Mouse (Mus musculus): Measurements from ENCODE around the gene Fam221a. TPM values are rescaled to one million over a fixed set of nuclear protein-coding genes. Genes with fewer than 3 reads are reported as not detected.

Gene Fam221a
- polyA plus RNA-seq, 1 experiment from 2014 or later = 3.5 TPM

DNA sequence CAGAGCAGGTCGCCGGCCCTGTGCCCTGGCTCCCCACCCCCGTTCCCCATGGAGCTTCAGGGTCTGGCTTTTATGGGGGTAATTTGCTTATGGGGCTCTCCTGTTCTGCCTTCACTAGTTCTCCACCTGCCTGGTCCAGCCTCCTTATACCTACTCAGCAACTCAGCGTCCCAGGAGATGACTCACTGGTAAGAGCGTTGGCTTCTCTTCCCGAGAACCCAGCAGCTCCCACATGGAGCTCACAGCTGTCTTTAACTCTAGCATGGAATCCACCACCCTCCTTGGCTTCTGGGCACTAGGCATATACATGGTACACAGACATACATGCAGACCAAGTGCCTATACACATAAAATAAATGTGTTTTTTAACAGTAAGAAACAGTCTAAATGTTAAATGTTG is 28.4 kb upstream of the Fam221a start:
- Histone ChIP-seq H3K36me3 (replicated peaks) (no peaks in the 10 kb centered on the region), H3K4me1 (peaks cover 16% of the 10 kb centered on the region), H3K9me3 (no peaks in the 10 kb centered on the region), H3K27ac (peak overlapping the region; percentile 56; the same call in 1 of the 2 replicates), H3K4me3 (peak overlapping the region; percentile 23), H3K27me3 (ENCODE audit: poor library complexity, severe bottlenecking) (no peaks in the 10 kb centered on the region)
- 46% methylated on average over 6 of the region's 6 CpGs for WGBS
- no peak for DNase-seq (ENCODE audit: extremely low spot score, low spot score)

DNA sequence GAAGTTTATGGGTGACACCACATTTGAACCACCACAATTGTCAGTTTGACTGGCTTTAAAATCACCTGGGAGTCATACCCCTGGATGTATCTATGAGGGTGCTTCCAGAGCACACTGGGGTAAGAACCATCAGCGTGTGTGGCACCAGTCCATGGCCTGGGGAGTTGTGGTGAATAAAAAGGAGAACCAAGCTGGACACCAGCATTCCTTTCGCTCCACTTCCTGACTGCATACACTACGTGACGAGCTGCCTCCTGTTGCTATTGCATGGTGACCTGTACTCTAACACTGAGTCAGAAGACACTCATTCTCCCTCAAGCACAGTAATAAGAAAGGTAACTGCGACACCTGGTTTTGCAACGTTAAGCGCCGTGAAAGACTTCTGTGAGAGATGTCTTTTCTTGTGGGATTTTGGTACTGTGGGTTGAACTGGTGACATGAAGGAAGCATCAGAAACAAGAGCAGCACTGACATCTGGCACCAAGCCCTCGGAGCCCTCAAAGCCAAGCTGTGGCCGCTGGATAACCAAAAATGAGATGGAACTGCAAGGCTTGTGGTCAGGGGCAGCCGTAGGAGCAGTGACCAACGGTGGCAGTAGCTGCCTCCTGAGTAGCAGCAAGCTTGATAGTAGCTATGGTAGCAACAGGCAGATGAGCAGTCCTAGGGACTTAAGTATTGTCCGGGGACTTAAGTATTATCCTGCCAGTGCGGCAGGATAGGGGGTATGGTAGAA is 23.6 kb upstream of the Fam221a start:
- WGBS = 83% methylated on average over 14 of the region's 14 CpGs
- no peaks in the 10 kb centered on the region for H3K27me3 ChIP-seq (ENCODE audit: poor library complexity, severe bottlenecking)
- no peaks in the 10 kb centered on the region for H3K9me3 ChIP-seq
- H3K27ac ChIP-seq = no peak overlapping the region
- no peak overlapping the region for H3K4me3 ChIP-seq
- peaks cover 3% of the 10 kb centered on the region for H3K4me1 ChIP-seq
- DNase-seq (ENCODE audit: extremely low spot score, low spot score) = no peak
- no peaks in the 10 kb centered on the region for H3K36me3 ChIP-seq (replicated peaks)

DNA sequence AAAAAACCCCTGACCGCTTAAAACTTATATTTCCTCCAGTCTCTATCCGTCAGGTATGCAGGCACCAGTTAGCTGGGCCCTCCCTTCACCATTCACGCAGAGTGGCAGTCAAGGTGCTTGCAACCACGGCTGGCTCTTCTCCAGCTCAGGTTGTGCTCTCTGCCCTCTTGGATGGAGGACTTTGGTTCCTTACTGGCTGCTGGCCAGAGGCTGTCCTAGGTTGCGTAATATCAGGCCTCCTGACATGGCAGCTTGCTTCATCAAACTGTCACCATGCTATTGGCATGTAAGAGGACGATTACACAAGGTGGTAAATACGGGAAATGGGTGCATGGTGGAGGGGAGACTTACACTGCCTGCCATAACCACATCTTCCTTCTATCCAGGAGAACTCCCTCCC is 17.7 kb upstream of the Fam221a start:
- H3K36me3 ChIP-seq (replicated peaks) = no peaks in the 10 kb centered on the region
- H3K27ac ChIP-seq = no peak overlapping the region
- 93% methylated on average over 7 of the region's 7 CpGs for WGBS
- no peak overlapping the region for H3K4me3 ChIP-seq
- no peaks in the 10 kb centered on the region for H3K9me3 ChIP-seq
- H3K27me3 ChIP-seq (ENCODE audit: poor library complexity, severe bottlenecking) = no peaks in the 10 kb centered on the region
- no peaks in the 10 kb centered on the region for H3K4me1 ChIP-seq
- DNase-seq (ENCODE audit: extremely low spot score, low spot score) = no peak

DNA sequence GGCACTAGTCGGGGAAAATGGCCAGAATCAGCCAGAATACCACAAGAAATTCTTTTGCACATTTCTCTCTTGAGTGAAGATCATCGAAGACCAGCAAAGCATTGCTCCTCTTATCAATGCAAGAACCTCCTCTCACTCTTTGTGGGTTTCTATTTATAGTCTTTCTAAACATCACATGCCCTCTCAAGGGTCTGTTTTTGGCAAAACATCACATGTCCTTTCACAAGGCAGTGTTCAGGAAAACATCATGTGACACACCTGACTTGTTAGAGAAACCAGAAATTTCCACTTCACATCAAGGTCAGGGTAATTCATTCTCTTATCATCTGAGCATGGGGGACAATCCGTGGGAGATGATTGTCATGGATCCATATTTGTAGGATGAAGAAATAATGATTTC is 12.9 kb upstream of the Fam221a start:
- Histone ChIP-seq H3K4me1 (no peaks in the 10 kb centered on the region), H3K36me3 (replicated peaks) (no peaks in the 10 kb centered on the region), H3K27me3 (ENCODE audit: poor library complexity, severe bottlenecking) (no peaks in the 10 kb centered on the region), H3K9me3 (no peaks in the 10 kb centered on the region), H3K4me3 (no peak overlapping the region), H3K27ac (no peak overlapping the region)
- 90% methylated on average over 3 of the region's 3 CpGs for WGBS
- no peak for DNase-seq (ENCODE audit: extremely low spot score, low spot score)

DNA sequence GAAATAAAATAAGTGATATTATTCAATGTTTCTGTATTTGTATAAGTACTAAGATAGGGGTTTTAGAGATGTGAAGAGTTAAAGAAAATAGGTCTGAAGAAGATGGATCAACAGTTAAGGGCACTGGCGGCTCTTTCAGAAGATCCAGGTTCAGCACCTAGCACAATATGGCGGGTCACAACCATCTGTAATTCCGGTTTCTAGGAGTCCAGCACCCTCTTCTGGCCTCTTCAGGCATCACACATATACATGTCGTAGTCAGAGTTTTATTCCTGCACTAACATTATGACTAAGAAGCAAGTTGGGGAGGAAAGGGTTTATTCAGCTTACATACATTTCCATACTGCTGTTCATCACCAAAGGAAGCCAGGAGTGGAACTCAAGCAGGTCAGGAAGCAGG is 12.4 kb upstream of the Fam221a start:
- 66% methylated on average over 4 of the region's 4 CpGs for WGBS
- no peaks in the 10 kb centered on the region for H3K27me3 ChIP-seq (ENCODE audit: poor library complexity, severe bottlenecking)
- H3K9me3 ChIP-seq = no peaks in the 10 kb centered on the region

DNA sequence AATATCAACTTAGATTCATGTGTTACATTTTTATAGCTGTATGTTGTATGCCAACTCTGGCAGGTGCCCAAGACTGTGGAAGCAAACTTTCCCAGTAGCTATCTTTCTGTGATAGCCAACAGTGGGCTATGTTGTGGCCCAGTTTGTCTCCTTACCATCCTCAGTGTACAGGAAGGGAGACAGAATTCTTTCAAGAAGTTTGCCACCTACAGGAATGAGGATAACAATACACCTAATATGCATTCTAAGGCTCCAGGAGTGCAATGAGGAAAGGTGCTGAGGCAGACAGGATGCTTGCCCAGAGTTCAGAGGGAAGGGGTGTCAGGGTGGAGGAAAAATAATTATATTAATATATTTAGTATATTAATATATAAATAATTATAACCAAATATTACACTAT is 7.1 kb upstream of the Fam221a start:
- Histone ChIP-seq H3K9me3 (no peaks in the 10 kb centered on the region), H3K4me3 (no peak overlapping the region), H3K36me3 (replicated peaks) (no peaks in the 10 kb centered on the region), H3K27ac (no peak overlapping the region), H3K4me1 (no peaks in the 10 kb centered on the region), H3K27me3 (ENCODE audit: poor library complexity, severe bottlenecking) (no peaks in the 10 kb centered on the region)
- DNase-seq (ENCODE audit: extremely low spot score, low spot score) = no peak

More for the DNA sequence above, 12.4 kb upstream of the Fam221a start:
- Histone ChIP-seq H3K4me3 (no peak overlapping the region), H3K36me3 (replicated peaks) (no peaks in the 10 kb centered on the region), H3K4me1 (no peaks in the 10 kb centered on the region), H3K27ac (no peak overlapping the region)
- no peak for DNase-seq (ENCODE audit: extremely low spot score, low spot score)

DNA sequence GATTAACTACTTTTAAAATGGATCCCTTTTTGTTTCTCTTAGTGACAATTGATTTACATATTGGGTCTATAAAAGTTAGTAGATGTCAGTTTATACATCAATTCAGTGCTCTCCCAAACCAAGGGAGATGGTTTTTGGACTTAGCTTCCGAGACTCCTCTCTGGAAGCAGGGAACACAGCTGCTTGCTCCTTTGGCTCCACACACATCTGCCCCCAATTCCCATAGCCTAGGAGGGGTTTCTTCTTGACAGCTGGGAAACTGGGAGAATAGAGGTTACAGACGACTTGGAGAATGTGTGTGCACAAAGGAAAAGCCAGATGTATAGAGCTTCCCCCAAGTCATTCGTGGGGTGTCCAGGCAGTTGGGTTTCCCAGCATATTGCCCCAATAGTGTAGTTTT is 673 bp downstream of the Fam221a start:
- 50% methylated on average over 3 of the region's 3 CpGs for WGBS
- no peaks in the 10 kb centered on the region for H3K36me3 ChIP-seq (replicated peaks)

DNA sequence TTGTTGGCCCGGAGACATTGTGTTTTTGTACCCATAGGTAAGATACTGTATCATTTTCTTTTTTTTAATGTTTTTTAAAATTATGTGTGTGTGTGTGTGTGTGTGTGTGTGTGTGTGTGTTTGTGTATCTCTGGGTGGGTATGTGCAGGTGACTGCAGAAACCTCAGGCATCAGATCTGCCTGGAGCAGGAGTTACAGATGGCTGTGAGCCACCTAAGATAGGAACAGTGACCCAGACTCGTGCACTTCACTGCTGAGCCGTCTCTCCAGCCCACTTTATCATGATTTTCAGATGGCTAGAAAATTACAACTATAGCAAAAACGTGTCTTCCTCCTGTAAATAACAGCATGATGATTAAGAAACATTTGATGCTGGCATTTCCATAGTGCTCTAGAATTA is 5.2 kb downstream of the Fam221a start:
- H3K27me3 ChIP-seq (ENCODE audit: poor library complexity, severe bottlenecking) = peaks cover 8% of the 10 kb centered on the region
- no peak for DNase-seq (ENCODE audit: extremely low spot score, low spot score)
- H3K4me1 ChIP-seq = peaks cover 10% of the 10 kb centered on the region
- H3K4me3 ChIP-seq = no peak overlapping the region
- WGBS = 90% methylated on average over 4 of the region's 4 CpGs
- H3K36me3 ChIP-seq (replicated peaks) = no peaks in the 10 kb centered on the region
- no peaks in the 10 kb centered on the region for H3K9me3 ChIP-seq
- no peak overlapping the region for H3K27ac ChIP-seq

More for the DNA sequence above, 673 bp downstream of the Fam221a start:
- no peak for DNase-seq (ENCODE audit: extremely low spot score, low spot score)
- Histone ChIP-seq H3K4me3 (peak overlapping the region; percentile 61), H3K9me3 (no peaks in the 10 kb centered on the region), H3K27ac (peak overlapping the region; percentile 86), H3K4me1 (peaks cover 22% of the 10 kb centered on the region), H3K27me3 (ENCODE audit: poor library complexity, severe bottlenecking) (peaks cover 8% of the 10 kb centered on the region)

DNA sequence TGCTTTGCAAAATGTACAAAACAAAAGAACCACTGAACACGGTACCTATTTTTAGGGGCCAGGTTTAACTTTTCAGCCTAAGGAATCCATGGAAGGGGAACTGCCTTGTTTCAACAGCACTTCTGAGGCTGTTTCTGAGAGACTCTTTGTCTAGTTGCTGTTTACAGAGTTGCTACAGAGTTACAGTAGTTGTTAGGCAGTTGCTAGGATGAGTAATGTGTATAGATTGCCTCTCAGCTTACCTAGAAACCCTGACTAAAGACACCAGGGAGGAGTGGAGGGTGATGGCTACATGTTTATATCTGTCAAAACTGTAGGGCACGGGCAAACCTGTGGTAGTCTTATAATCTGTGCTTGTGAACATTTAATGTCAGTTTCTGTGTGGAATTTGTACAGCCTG is 6.4 kb downstream of the Fam221a start:
- Histone ChIP-seq H3K4me3 (no peak overlapping the region), H3K9me3 (no peaks in the 10 kb centered on the region)
- WGBS = 83% methylated on average over 2 of the region's 2 CpGs

DNA sequence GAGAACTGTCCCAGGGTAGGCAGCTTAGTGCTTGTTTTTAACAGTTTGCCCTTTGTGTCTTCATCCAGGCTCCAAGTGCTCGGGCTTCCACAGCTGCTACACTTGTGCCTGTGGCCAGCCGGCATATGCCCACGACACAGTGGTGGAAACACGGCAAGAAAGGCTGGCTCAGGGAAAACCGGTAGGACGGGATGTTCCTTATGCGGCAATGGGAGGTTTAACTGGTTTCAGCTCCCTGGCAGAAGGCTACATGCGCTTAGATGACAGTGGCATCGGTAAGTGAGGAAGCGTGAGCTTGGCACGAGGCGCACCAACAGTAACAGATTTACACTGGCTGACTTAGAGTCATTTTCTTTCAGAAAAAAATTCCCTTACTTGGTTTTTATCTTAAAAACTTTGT is 10.8 kb downstream of the Fam221a start:
- DNase-seq (ENCODE audit: extremely low spot score, low spot score) = no peak
- no peak overlapping the region for H3K27ac ChIP-seq
- 68% methylated on average over 12 of the region's 12 CpGs for WGBS

More for the DNA sequence above, 6.4 kb downstream of the Fam221a start:
- Histone ChIP-seq H3K36me3 (replicated peaks) (no peaks in the 10 kb centered on the region), H3K4me1 (peaks cover 6% of the 10 kb centered on the region), H3K27ac (no peak overlapping the region), H3K27me3 (ENCODE audit: poor library complexity, severe bottlenecking) (peaks cover under 1% of the 10 kb centered on the region; the same call in 1 of the 2 replicates)
- no peak for DNase-seq (ENCODE audit: extremely low spot score, low spot score)

DNA sequence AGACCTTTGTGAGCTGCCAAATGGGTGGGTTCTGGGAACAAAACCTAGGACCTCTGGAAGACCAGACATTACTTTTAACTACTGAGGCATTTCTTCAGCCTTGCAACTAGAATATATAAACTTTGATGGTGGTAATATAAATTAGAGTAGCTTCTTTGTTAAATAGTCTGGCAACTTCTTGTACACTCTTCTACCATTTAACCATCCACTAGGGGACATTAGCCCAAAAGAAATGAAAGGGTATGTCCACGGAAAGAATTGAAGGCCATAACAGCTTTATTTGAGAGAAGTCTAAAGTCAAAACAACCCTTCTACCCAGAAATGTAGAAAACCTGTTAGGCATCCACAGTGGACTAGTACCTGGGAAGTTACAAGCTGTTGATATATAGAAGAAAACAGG is 26.7 kb downstream of the Fam221a start:
- Histone ChIP-seq H3K27ac (no peak overlapping the region), H3K36me3 (replicated peaks) (no peaks in the 10 kb centered on the region), H3K27me3 (ENCODE audit: poor library complexity, severe bottlenecking) (no peaks in the 10 kb centered on the region), H3K4me1 (no peaks in the 10 kb centered on the region), H3K4me3 (no peak overlapping the region), H3K9me3 (peaks cover 7% of the 10 kb centered on the region)
- no peak for DNase-seq (ENCODE audit: extremely low spot score, low spot score)
- WGBS = 72% methylated on average over 1 of the region's 1 CpGs

More for the DNA sequence above, 10.8 kb downstream of the Fam221a start:
- Histone ChIP-seq H3K36me3 (replicated peaks) (peaks cover 4% of the 10 kb centered on the region), H3K27me3 (ENCODE audit: poor library complexity, severe bottlenecking) (no peaks in the 10 kb centered on the region), H3K4me1 (peaks cover 6% of the 10 kb centered on the region), H3K9me3 (no peaks in the 10 kb centered on the region), H3K4me3 (no peak overlapping the region)

DNA sequence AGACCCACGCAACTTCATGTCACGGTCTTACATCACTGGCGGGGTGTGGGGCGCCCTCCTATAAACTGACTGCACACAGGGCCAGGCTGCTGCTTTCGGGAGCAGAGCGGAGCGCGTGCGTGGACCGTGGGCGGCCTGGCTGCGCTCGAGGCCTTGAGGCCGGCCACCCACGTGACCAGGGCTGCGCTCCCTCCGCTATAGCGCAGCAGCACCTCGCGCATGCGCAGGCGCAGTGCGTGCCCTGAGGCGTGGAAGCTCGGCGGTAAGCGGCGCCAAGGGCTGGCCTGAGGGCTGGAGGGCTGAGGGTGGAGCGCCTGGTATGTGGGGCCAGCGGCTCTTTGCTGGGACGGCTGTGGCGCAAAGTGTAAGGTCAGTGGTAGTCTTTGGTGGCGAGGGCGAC is 27.8 kb downstream of the Fam221a start, which contains the start of gene Stk31:
Gene Stk31 (plus strand): TSS at position 289 of the 400 bp plus-strand sequence.
- DNase-seq (ENCODE audit: extremely low spot score, low spot score) = no peak
- no peaks in the 10 kb centered on the region for H3K4me1 ChIP-seq
- no peaks in the 10 kb centered on the region for H3K27me3 ChIP-seq (ENCODE audit: poor library complexity, severe bottlenecking)
- WGBS = 90% methylated on average over 34 of the region's 34 CpGs
- H3K27ac ChIP-seq = no peak within 1 kb of the TSS
- H3K9me3 ChIP-seq = peaks cover 7% of the 10 kb centered on the region
- no peaks in the 10 kb centered on the region for H3K36me3 ChIP-seq (replicated peaks)
- H3K4me3 ChIP-seq = no peak within 1 kb of the TSS

DNA sequence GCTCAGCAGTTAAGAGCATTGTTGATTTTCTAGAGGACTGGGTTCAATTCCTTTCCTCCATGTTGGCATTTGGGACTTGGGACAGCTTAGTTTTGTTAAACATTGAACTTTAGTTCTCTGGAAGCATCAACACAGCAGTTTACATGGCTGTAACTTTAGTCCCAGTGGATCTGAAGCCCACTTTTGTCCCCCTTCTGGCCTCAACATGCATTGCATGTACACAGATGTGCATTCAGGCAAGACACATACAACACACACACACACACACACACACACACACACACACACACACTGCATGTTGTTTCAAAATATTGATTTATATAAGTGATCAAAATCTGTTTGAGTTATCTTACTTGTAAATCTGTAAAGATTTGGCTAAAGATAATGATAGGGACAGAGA is 29.9 kb downstream of the Fam221a start:
- H3K27me3 ChIP-seq (ENCODE audit: poor library complexity, severe bottlenecking) = no peaks in the 10 kb centered on the region
- no peak overlapping the region for H3K27ac ChIP-seq
- peaks cover 7% of the 10 kb centered on the region for H3K9me3 ChIP-seq
- H3K4me1 ChIP-seq = no peaks in the 10 kb centered on the region
- no peak for DNase-seq (ENCODE audit: extremely low spot score, low spot score)
- no peak overlapping the region for H3K4me3 ChIP-seq
- H3K36me3 ChIP-seq (replicated peaks) = no peaks in the 10 kb centered on the region

DNA sequence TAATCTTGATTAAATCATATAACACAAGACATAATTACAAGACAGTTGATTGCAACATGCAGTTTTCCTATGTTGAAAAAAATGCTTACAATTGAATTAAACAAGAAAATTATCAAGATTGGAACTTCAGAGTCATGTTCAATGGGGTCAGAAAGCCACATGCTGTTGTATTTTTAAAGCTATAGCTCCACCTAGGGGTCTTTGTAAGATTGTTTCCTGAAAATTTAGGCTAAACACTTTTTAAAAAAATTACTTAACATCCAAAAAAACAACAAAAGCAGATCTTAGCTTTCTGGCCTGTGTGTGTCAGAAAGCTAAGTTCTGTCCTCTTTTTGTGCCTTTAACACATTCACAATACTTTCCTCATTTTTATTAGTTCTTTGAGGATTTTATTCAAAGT is 30.8 kb downstream of the Fam221a start:
- no peak overlapping the region for H3K27ac ChIP-seq
- no peaks in the 10 kb centered on the region for H3K4me1 ChIP-seq
- no peak overlapping the region for H3K4me3 ChIP-seq
- H3K36me3 ChIP-seq (replicated peaks) = no peaks in the 10 kb centered on the region
- no peak for DNase-seq (ENCODE audit: extremely low spot score, low spot score)
- H3K9me3 ChIP-seq = peaks cover 7% of the 10 kb centered on the region
- H3K27me3 ChIP-seq (ENCODE audit: poor library complexity, severe bottlenecking) = no peaks in the 10 kb centered on the region
